Mouse (Mus musculus) intestine, embryonic 14.5 days (tissue): ENCODE data around the gene Bcas3. TPM values are rescaled to one million over a fixed set of nuclear protein-coding genes. Genes with fewer than 3 reads are reported as not detected.

Experiments used
- ATAC-seq: fragments of 200-750 bp; cut with Nextera tagmentation; replicated peaks from 2 replicates; pipeline ENCODE4 v1.8.0; 2017; ENCODE audit warnings: low read depth, moderate number of reproducible peaks, moderate TSS enrichment, moderate library complexity; ENCODE audit not compliant: low FRiP score, low TSS enrichment
- DNase-seq: peaks from one replicate; pipeline ENCODE4 v3.0.0-alpha.2; 2018; ENCODE audit warnings: low spot score
- H3K27ac ChIP-seq: fragments of 300-500 bp; sonication (generic); 2 replicates; pipeline ENCODE4 v1.5.1; 2014; ENCODE audit warnings: low read depth, mild to moderate bottlenecking, control low read depth
- H3K27me3 ChIP-seq: fragments of 300-500 bp; sonication (generic); replicated peaks from 2 replicates; pipeline ENCODE4 v1.6.1; 2014; ENCODE audit warnings: low read length, control low read depth; ENCODE audit not compliant: control insufficient read depth, insufficient read depth
- H3K36me3 ChIP-seq: fragments of 300-500 bp; sonication (generic); 2 replicates; pipeline ENCODE4 v1.6.1; 2014; ENCODE audit warnings: low read length, control low read depth; ENCODE audit not compliant: control insufficient read depth, insufficient read depth
- H3K4me1 ChIP-seq: fragments of 300-500 bp; sonication (generic); replicated peaks from 2 replicates; pipeline ENCODE4 v1.6.1; 2014; ENCODE audit warnings: low read length, control low read depth, mixed read lengths; ENCODE audit not compliant: control insufficient read depth, insufficient read depth
- H3K4me2 ChIP-seq: fragments of 300-500 bp; sonication (generic); 2 replicates; pipeline ENCODE4 v1.6.1; 2014; ENCODE audit warnings: low read length
- H3K4me3 ChIP-seq: fragments of 300-500 bp; sonication (generic); 2 replicates; pipeline ENCODE4 v1.5.1; 2014; ENCODE audit warnings: low read depth, low read length, control low read depth, mixed read lengths
- H3K9ac ChIP-seq: fragments of 300-500 bp; sonication (generic); 2 replicates; pipeline ENCODE4 v1.6.1; 2014; ENCODE audit warnings: mild to moderate bottlenecking, low read length
- H3K9me3 ChIP-seq: fragments of 300-500 bp; sonication (generic); 2 replicates; pipeline ENCODE4 v1.6.1; 2016; ENCODE audit warnings: low read length, control low read depth; ENCODE audit not compliant: control insufficient read depth
- WGBS: fragments of 180-500 bp; shearing (Covaris S2); extraction: QIAGEN DNeasy Blood & Tissue Kit; methylation state at CpG from one replicate; pipeline ENCODE4 v1.1.7; 2014; 5-methylcytosine and 5-hydroxymethylcytosine counted together
- polyA plus RNA-seq: library from polyadenylated mRNA; unstranded; fragments of >200 nt; fragmentation: Nextera tagmentation; extraction: Ambion mirVana; gene quantifications from 2 replicates; pipeline ENCODE4 v1.2.1, GENCODE M21; 2014

The Bcas3 gene
- polyA plus RNA-seq, 1 experiment from 2014 or later: 17.9 TPM

GRCm38 (mm10) chr11:85644748-85645060, 291.7 kb downstream of the Bcas3 start:
- Histone ChIP-seq H3K4me2 (no peak overlapping the region), H3K9me3 (no peaks in the 10 kb centered on the region), H3K36me3 (no peaks in the 10 kb centered on the region), H3K27ac (no peak overlapping the region), H3K27me3 (no peaks in the 10 kb centered on the region), H3K4me3 (no peak overlapping the region), H3K4me1 (peaks cover 46% of the 10 kb centered on the region), H3K9ac (no peak overlapping the region)
- 78% methylated on average over 6 of the region's 6 CpGs for WGBS
- DNase-seq (no peak), ATAC-seq (no peak)

DNA sequence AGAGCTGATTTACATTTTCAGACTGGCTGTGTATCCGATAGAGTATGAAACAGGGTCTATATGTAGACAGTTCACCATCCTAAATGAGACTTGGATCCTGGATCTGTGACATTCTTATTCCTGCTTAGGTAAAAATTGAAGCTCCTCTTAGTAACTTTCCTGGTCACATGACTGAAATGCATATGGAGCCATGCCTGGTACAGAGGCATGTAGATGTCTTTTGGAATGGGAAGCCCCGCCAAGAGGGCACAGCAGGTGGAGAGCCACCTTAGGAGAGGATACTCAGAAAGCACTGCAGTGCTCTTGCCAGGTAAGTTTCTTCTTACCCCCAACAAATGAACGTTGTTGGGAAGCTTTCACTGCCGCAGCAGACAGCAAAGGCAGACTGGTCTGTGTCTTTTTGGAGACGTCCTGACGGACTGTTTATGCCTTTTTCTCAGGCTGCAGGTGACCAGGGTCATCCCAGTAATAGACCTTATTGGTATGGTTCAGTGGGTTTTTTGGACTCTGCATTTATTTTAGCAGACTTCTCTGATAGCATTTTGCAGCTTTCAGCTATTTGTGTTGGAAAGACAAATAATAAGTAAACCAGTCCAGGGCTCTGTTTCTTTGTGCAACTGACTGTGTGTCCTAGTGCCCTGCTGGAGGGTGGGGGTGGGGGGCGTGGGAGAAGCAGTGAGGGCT, 292.3 kb downstream of the Bcas3 start:
- Histone ChIP-seq H3K4me3 (no peak overlapping the region), H3K27ac (no peak overlapping the region), H3K4me1 (peaks cover 40% of the 10 kb centered on the region), H3K9me3 (no peaks in the 10 kb centered on the region), H3K27me3 (no peaks in the 10 kb centered on the region), H3K4me2 (no peak overlapping the region), H3K9ac (no peak overlapping the region), H3K36me3 (no peaks in the 10 kb centered on the region)
- ATAC-seq: no peak
- no peak for DNase-seq
- 56% methylated on average over 7 of the region's 7 CpGs for WGBS

- no peaks in the 10 kb centered on the region for H3K36me3 ChIP-seq
- H3K27ac ChIP-seq: no peak overlapping the region
- H3K9me3 ChIP-seq: no peaks in the 10 kb centered on the region
- H3K4me3 ChIP-seq: no peak overlapping the region
- ATAC-seq (no peak), DNase-seq (no peak)
- no peak overlapping the region for H3K4me2 ChIP-seq
- H3K9ac ChIP-seq: no peak overlapping the region
- no peaks in the 10 kb centered on the region for H3K27me3 ChIP-seq
- WGBS: 57% methylated on average over 3 of the region's 3 CpGs
- peaks cover 15% of the 10 kb centered on the region for H3K4me1 ChIP-seq
Measured at GRCm38 (mm10) chr11:85648893-85649292, 295.9 kb downstream of the Bcas3 start.

DNA sequence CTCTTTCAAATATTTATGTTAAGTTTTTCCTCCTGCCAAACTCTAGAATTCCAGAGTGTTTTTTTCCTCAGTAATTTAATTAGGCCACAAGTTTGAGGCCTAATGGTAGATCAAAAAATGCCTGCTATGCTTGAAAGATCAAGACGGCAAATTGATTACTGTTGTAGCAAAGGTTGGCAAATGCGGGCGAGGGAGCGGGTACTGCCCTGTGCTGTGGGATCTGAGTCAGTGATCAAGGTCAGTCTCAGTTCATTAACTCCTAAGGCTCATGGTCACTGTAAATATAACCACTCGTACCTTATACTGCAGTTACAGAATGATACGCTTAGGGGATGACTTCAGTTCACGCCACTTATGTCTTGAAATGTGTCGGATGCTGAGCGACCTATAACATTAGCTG, 296.4 kb downstream of the Bcas3 start:
- Histone ChIP-seq H3K4me2 (no peak overlapping the region), H3K9ac (no peak overlapping the region), H3K36me3 (no peaks in the 10 kb centered on the region), H3K4me1 (peaks cover 10% of the 10 kb centered on the region), H3K9me3 (no peaks in the 10 kb centered on the region), H3K27ac (no peak overlapping the region), H3K27me3 (no peaks in the 10 kb centered on the region), H3K4me3 (no peak overlapping the region)
- DNase-seq (no peak), ATAC-seq (no peak)
- 79% methylated on average over 9 of the region's 9 CpGs for WGBS

DNA sequence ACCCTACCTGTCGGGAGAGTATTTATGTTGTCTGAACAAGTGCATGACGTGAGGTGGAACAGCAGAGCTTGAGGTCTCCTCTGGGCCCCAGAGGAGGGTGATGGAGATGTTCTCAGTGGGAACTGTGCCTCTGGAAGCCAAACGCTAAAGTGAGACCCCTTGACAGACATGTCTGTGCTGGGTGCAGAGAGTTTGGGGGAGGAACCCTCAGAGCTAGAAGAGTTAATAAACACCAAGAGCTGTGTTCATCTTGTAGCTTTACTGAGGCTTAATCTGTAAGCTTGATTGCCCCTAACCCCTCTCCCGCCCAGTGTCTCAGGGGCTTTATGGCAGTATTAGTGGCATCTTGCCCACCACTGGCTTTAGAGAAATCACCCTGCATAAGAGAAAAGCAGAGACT, 304.5 kb downstream of the Bcas3 start:
- Histone ChIP-seq H3K9ac (no peak overlapping the region), H3K36me3 (no peaks in the 10 kb centered on the region), H3K9me3 (no peaks in the 10 kb centered on the region), H3K4me2 (no peak overlapping the region), H3K27me3 (no peaks in the 10 kb centered on the region), H3K4me1 (no peaks in the 10 kb centered on the region), H3K4me3 (no peak overlapping the region), H3K27ac (no peak overlapping the region)
- 68% methylated on average over 4 of the region's 4 CpGs for WGBS
- ATAC-seq: no peak
- DNase-seq: no peak

GRCm38 (mm10) chr11:85660304-85660703, 307.3 kb downstream of the Bcas3 start:
- Histone ChIP-seq H3K4me1 (no peaks in the 10 kb centered on the region; the same call in 1 of the 2 replicates), H3K9me3 (no peaks in the 10 kb centered on the region), H3K4me3 (no peak overlapping the region), H3K36me3 (no peaks in the 10 kb centered on the region), H3K27ac (no peak overlapping the region), H3K4me2 (no peak overlapping the region), H3K27me3 (no peaks in the 10 kb centered on the region), H3K9ac (no peak overlapping the region)
- DNase-seq: no peak
- no peak for ATAC-seq
- WGBS: 80% methylated on average over 4 of the region's 4 CpGs

DNA sequence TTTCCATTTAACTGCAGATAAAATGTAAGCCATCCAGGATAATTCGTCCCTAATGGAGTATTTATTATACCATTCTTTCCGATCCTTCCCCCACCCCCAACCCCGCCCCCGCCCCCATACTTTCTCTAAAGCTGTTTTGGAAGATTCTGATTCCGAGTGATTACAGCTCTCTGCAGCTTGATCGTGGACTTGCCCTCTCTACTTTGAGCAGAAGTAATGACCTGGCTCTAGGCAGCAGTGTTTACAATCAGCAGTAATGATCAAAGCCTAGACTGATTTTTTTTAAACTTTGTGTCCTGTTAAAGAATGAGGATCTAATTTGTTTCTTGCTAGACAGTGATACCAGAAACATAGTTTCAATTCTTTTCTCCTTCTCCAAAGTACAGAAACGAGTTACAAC, 314.2 kb downstream of the Bcas3 start:
- WGBS: 27% methylated on average over 7 of the region's 7 CpGs
- peak overlapping the region; percentile 36; the same call in 1 of the 2 replicates for H3K4me2 ChIP-seq
- H3K36me3 ChIP-seq: no peaks in the 10 kb centered on the region
- H3K27me3 ChIP-seq: no peaks in the 10 kb centered on the region
- ATAC-seq (no peak), DNase-seq (no peak)
- H3K4me1 ChIP-seq: peaks cover 11% of the 10 kb centered on the region
- H3K4me3 ChIP-seq: no peak overlapping the region
- no peak overlapping the region for H3K9ac ChIP-seq
- H3K27ac ChIP-seq: peak overlapping the region; percentile 30; the same call in 1 of the 2 replicates
- H3K9me3 ChIP-seq: no peaks in the 10 kb centered on the region

- Histone ChIP-seq H3K9ac (no peak overlapping the region), H3K4me3 (no peak overlapping the region)
Measured at GRCm38 (mm10) chr11:85667741-85668140, 314.8 kb downstream of the Bcas3 start.

GRCm38 (mm10) chr11:85672881-85673475, 320.0 kb downstream of the Bcas3 start:
- DNase-seq (no peak), ATAC-seq (no peak)
- WGBS: 73% methylated on average over 10 of the region's 10 CpGs
- Histone ChIP-seq H3K27ac (no peak overlapping the region), H3K27me3 (no peaks in the 10 kb centered on the region), H3K4me3 (no peak overlapping the region), H3K4me2 (no peak overlapping the region), H3K9ac (no peak overlapping the region), H3K9me3 (no peaks in the 10 kb centered on the region), H3K36me3 (no peaks in the 10 kb centered on the region), H3K4me1 (peaks cover 22% of the 10 kb centered on the region)

More at GRCm38 (mm10) chr11:85667741-85668140, 314.8 kb downstream of the Bcas3 start:
- Histone ChIP-seq H3K27me3 (no peaks in the 10 kb centered on the region), H3K27ac (peak overlapping the region; percentile 30), H3K9me3 (no peaks in the 10 kb centered on the region), H3K4me1 (peaks cover 11% of the 10 kb centered on the region; the same call in 1 of the 2 replicates), H3K4me2 (peak overlapping the region; percentile 36), H3K36me3 (no peaks in the 10 kb centered on the region)
- 32% methylated on average over 9 of the region's 9 CpGs for WGBS
- DNase-seq (no peak), ATAC-seq (0 out of 2 replicates have a peak, but pooled peaks have one; percentile 32)
